Mouse (Mus musculus): ENCODE results near the gene Shmt2.

- TF ChIP-seq USF1 (IDR thresholded peaks at IDR 0.05; ENCODE audit: low read depth) (no peak), POLR2A (IDR thresholded peaks at IDR 0.05; ENCODE audit: insufficient read length, low read depth) (no peak), MYOD1 (IDR thresholded peaks at IDR 0.05; ENCODE audit: control insufficient read depth in 1 of 3, insufficient read length in 2 of 3, low read depth in 2 of 3) (no peak), MAX (IDR thresholded peaks at IDR 0.05; ENCODE audit: low read depth) (no peak), TCF12 (IDR thresholded peaks at IDR 0.05; ENCODE audit: insufficient read depth, poor library complexity, severe bottlenecking) (no peak), POLR2AphosphoS2 (IDR thresholded peaks at IDR 0.05; ENCODE audit: insufficient read length, low read depth) (no peak)
Observed at GRCm38 (mm10) chr10:127479131-127479530, 43.1 kb downstream of the Shmt2 start.
